Mouse (Mus musculus): ENCODE measurements at regions not wholly inside any gene's neighbourhood (a gene's known extent, or its start where the extent isn't known, plus 50 kb on each side); places are given as distances from the start of the nearest gene placed in this dataset.
"Not testable (repeated sequence)": the region's sequence is repeated elsewhere in the genome, so short reads cannot be mapped to it uniquely, and the experiment has no call there.

GRCm38 (mm10) chr9:17987606-17988005 is 304.3 kb upstream of the Chordc1 start:
- peak; percentile 51 for DNase-seq (ENCODE audit: low spot score)

- no peak for DNase-seq (ENCODE audit: low spot score)
These were observed 289.4 kb upstream of the Chordc1 start for GRCm38 (mm10) chr9:18002557-18002956.

GRCm38 (mm10) chr9:18041346-18041745 is 250.6 kb upstream of the Chordc1 start:
- DNase-seq (ENCODE audit: low spot score): no peak

GRCm38 (mm10) chr9:18042636-18043035 is 249.3 kb upstream of the Chordc1 start:
- not testable (repeated sequence) for DNase-seq (ENCODE audit: low spot score)

GRCm38 (mm10) chr9:18076942-18077341 is 215.0 kb upstream of the Chordc1 start:
- no peak for DNase-seq (ENCODE audit: low spot score)

- DNase-seq (ENCODE audit: low spot score): not testable (repeated sequence)
These were observed 213.5 kb upstream of the Chordc1 start for GRCm38 (mm10) chr9:18078446-18078845.

- DNase-seq (ENCODE audit: low spot score): not testable (repeated sequence)
These were observed 212.8 kb upstream of the Chordc1 start for GRCm38 (mm10) chr9:18079120-18079519.

Data from urinary bladder, postnatal 25 days (tissue).